Mouse (Mus musculus) left cerebral cortex, adult 18-20 months (tissue): ENCODE results near the gene Lnx1. TPM values are rescaled to one million over a fixed set of nuclear protein-coding genes. Genes with fewer than 3 reads are reported as not detected.
A peak's percentile ranks its signal among the peaks of the same experiment; 100 is the strongest.

ENCODE experiments used
- DNase-seq, 2 experiments: peaks; one replicate each; pipeline ENCODE4 v3.0.0; 2021 to 2022; ENCODE audit warnings: low spot score in 2 of 2, mixed read lengths in 1 of 2
- total RNA-seq, 2 experiments: library from RNA; stranded (reverse); gene quantifications; 2 replicates each; pipeline ENCODE4 v1.2.3; 2021

Lnx1 gene
- total RNA-seq, 2 experiments from 2014 or later = 22.0 to 24.1 TPM

GRCm38 (mm10) chr5:74700918-74701317 is 1.8 kb downstream of the Lnx1 start:
- no peak for DNase-seq

- no peak for DNase-seq
Measured at GRCm38 (mm10) chr5:74699673-74700072, 3.0 kb downstream of the Lnx1 start.

GRCm38 (mm10) chr5:74697534-74697933 is 5.2 kb downstream of the Lnx1 start:
- DNase-seq = no peak

GRCm38 (mm10) chr5:74694390-74694801 is 8.3 kb downstream of the Lnx1 start:
- no peak for DNase-seq

- no peak for DNase-seq
Measured at GRCm38 (mm10) chr5:74693836-74694235, 8.9 kb downstream of the Lnx1 start.

GRCm38 (mm10) chr5:74692411-74693090 is 10.2 kb downstream of the Lnx1 start:
- no peak for DNase-seq

- DNase-seq = no peak
Measured at GRCm38 (mm10) chr5:74688822-74689221, 13.9 kb downstream of the Lnx1 start.

GRCm38 (mm10) chr5:74684944-74685343 is 17.8 kb downstream of the Lnx1 start:
- no peak for DNase-seq

- no peak for DNase-seq
Measured at GRCm38 (mm10) chr5:74683832-74684231, 18.9 kb downstream of the Lnx1 start.

GRCm38 (mm10) chr5:74682735-74683134 is 20.0 kb downstream of the Lnx1 start:
- DNase-seq = no peak

- no peak for DNase-seq
Measured at GRCm38 (mm10) chr5:74679631-74680030, 23.1 kb downstream of the Lnx1 start.

GRCm38 (mm10) chr5:74678693-74679092 is 24.0 kb downstream of the Lnx1 start:
- DNase-seq = no peak

GRCm38 (mm10) chr5:74677399-74678338 is 25.0 kb downstream of the Lnx1 start:
- peak; percentile 67 to 80 for DNase-seq

GRCm38 (mm10) chr5:74672556-74672955 is 30.2 kb downstream of the Lnx1 start:
- DNase-seq = no peak

GRCm38 (mm10) chr5:74670877-74671276 is 31.8 kb downstream of the Lnx1 start:
- DNase-seq = no peak

GRCm38 (mm10) chr5:74669925-74670324 is 32.8 kb downstream of the Lnx1 start:
- DNase-seq = no peak

GRCm38 (mm10) chr5:74668956-74669355 is 33.8 kb downstream of the Lnx1 start:
- DNase-seq = no peak

- no peak for DNase-seq
Measured at GRCm38 (mm10) chr5:74662618-74663017, 40.1 kb downstream of the Lnx1 start.

- DNase-seq = no peak
Measured at GRCm38 (mm10) chr5:74661734-74662560, 40.8 kb downstream of the Lnx1 start.

GRCm38 (mm10) chr5:74659856-74660255 is 42.9 kb downstream of the Lnx1 start:
- DNase-seq = no peak

- DNase-seq = no peak
Measured at GRCm38 (mm10) chr5:74659281-74659680, 43.4 kb downstream of the Lnx1 start.
